Mouse (Mus musculus) urinary bladder, postnatal 25 days (tissue): ENCODE results near the gene Pmel.
A peak's percentile ranks its signal among the peaks of the same experiment; 100 is the strongest.

ENCODE experiments used
- DNase-seq: peaks from one replicate; pipeline ENCODE4 v3.0.0; 2022; ENCODE audit warnings: low spot score

Pmel gene

GRCm38 (mm10) chr10:128748252-128748864 is 44.4 kb downstream of the Pmel start:
- peak; percentile 64 for DNase-seq
